Mouse (Mus musculus) neural tube, embryonic 15.5 days (tissue): ENCODE results near the gene Morc3. TPM values are rescaled to one million over a fixed set of nuclear protein-coding genes. Genes with fewer than 3 reads are reported as not detected.

Source experiments
- ATAC-seq: fragments of 200-750 bp; cut with Nextera tagmentation; 2 replicates; pipeline ENCODE4 v1.8.0; 2017; ENCODE audit warnings: mild to moderate bottlenecking, moderate TSS enrichment, moderate library complexity; ENCODE audit not compliant: low FRiP score
- H3K27ac ChIP-seq: fragments of 300-500 bp; sonication (generic); replicated peaks from 2 replicates; pipeline ENCODE4 v1.5.1; 2015; ENCODE audit warnings: mild to moderate bottlenecking, inconsistent platforms
- H3K27me3 ChIP-seq: fragments of 300-500 bp; sonication (generic); replicated peaks from 2 replicates; pipeline ENCODE4 v1.6.1; 2015; ENCODE audit warnings: inconsistent platforms
- H3K36me3 ChIP-seq: fragments of 300-500 bp; sonication (generic); 2 replicates; pipeline ENCODE4 v1.6.1; 2015; ENCODE audit warnings: inconsistent platforms
- H3K4me1 ChIP-seq: fragments of 300-500 bp; sonication (generic); 2 replicates; pipeline ENCODE4 v1.6.1; 2015; ENCODE audit warnings: inconsistent platforms
- H3K4me2 ChIP-seq: fragments of 300-500 bp; sonication (generic); 2 replicates; pipeline ENCODE4 v1.6.1; 2015; ENCODE audit warnings: inconsistent platforms, mild to moderate bottlenecking, moderate library complexity
- H3K4me3 ChIP-seq: fragments of 300-500 bp; sonication (generic); replicated peaks from 2 replicates; pipeline ENCODE4 v1.5.1; 2015; ENCODE audit warnings: mild to moderate bottlenecking, inconsistent platforms
- H3K9ac ChIP-seq: fragments of 300-500 bp; sonication (generic); replicated peaks from 2 replicates; pipeline ENCODE4 v1.6.1; 2015; ENCODE audit warnings: mild to moderate bottlenecking, inconsistent platforms
- H3K9me3 ChIP-seq: fragments of 300-500 bp; sonication (generic); replicated peaks from 2 replicates; pipeline ENCODE4 v1.6.1; 2016; ENCODE audit warnings: inconsistent platforms
- WGBS: fragments of 180-500 bp; shearing (Covaris S2); methylation state at CpG from one replicate; pipeline ENCODE4 v1.1.7; 2015; ENCODE audit warnings: mixed read lengths; 5-methylcytosine and 5-hydroxymethylcytosine counted together
- polyA plus RNA-seq: library from polyadenylated mRNA; unstranded; fragments of >200 nt; fragmentation: Nextera tagmentation; extraction: Ambion mirVana; gene quantifications from 2 replicates; pipeline ENCODE4 v1.2.1, GENCODE M21; 2015

Gene Morc3
- polyA plus RNA-seq, 1 experiment from 2014 or later = 32.1 TPM

GRCm38 (mm10) chr16:93832451-93833276 is 743 bp downstream of the Morc3 start:
- Histone ChIP-seq H3K9me3 (no peaks in the 10 kb centered on the region), H3K27ac (peak overlapping the region; percentile 92), H3K27me3 (no peaks in the 10 kb centered on the region), H3K4me3 (peak overlapping the region; percentile 85), H3K4me1 (peaks cover 25% of the 10 kb centered on the region), H3K36me3 (no peaks in the 10 kb centered on the region), H3K4me2 (peak overlapping the region; percentile 91), H3K9ac (peak overlapping the region; percentile 84)
- ATAC-seq = peak; percentile 71
- 2% methylated on average over 36 of the region's 69 CpGs for WGBS

DNA sequence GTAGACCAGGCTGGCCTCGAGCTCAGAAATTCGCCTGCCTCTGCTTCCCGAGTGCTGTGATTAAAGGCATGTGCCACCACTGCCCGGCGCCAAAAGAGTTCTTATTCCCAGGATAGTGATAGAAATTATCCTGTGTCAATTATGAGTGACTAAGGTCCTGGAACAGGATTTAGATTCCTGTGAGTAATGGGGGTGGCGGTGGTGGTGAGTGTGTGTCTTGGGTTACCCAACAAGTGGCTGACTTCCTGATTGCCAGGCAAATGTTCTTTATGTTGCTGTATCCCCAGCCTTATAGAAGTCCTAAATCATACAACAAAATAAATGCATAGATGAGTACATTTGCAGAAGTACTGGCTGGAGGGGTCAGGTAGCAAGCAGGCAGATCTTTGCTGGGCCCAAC is 1.6 kb downstream of the Morc3 start:
- Histone ChIP-seq H3K36me3 (no peaks in the 10 kb centered on the region), H3K27me3 (no peaks in the 10 kb centered on the region), H3K4me2 (peak overlapping the region; percentile 91), H3K4me3 (peak overlapping the region; percentile 85), H3K27ac (no peak overlapping the region), H3K4me1 (peaks cover 25% of the 10 kb centered on the region), H3K9ac (no peak overlapping the region), H3K9me3 (no peaks in the 10 kb centered on the region)
- no peak for ATAC-seq
- WGBS = 88% methylated on average over 6 of the region's 6 CpGs

- Histone ChIP-seq H3K4me1 (peaks cover 25% of the 10 kb centered on the region), H3K9ac (no peak overlapping the region), H3K36me3 (0 out of 2 replicates have a peak, but pooled peaks cover 3% of the 10 kb centered on the region), H3K27ac (no peak overlapping the region), H3K9me3 (no peaks in the 10 kb centered on the region), H3K27me3 (no peaks in the 10 kb centered on the region), H3K4me2 (no peak overlapping the region; the same call in 1 of the 2 replicates), H3K4me3 (no peak overlapping the region)
- WGBS = 95% methylated on average over 2 of the region's 2 CpGs
- ATAC-seq = no peak
These were observed 2.2 kb downstream of the Morc3 start for GRCm38 (mm10) chr16:93834076-93834475.

DNA sequence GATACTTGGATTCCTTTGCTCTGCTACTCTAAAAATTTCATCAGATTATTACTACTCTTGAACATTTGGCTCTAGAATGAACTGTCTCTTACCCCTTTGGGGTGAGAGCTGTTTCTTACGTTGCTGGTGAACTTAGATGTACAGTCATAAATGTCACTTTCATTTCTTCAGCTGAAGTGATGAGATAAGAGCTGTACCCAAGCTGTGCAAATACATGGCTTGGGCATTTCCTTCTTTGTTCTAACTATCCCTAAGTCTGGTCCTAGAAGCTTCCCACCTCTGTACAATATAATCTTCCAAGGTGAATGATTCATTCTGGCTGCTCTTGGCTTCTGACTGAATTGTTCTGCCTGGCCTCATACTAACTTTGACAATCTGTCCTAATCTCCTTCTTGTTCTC is 7.1 kb downstream of the Morc3 start:
- no peak overlapping the region for H3K9ac ChIP-seq
- no peak for ATAC-seq
- H3K36me3 ChIP-seq = 0 out of 2 replicates have a peak, but pooled peaks cover 3% of the 10 kb centered on the region
- 96% methylated on average over 1 of the region's 1 CpGs for WGBS
- no peak overlapping the region for H3K4me3 ChIP-seq
- no peaks in the 10 kb centered on the region for H3K27me3 ChIP-seq
- no peak overlapping the region for H3K27ac ChIP-seq
- no peak overlapping the region for H3K4me2 ChIP-seq
- peaks cover 7% of the 10 kb centered on the region for H3K4me1 ChIP-seq
- H3K9me3 ChIP-seq = no peaks in the 10 kb centered on the region

- Histone ChIP-seq H3K27ac (no peak overlapping the region), H3K36me3 (peaks cover 84% of the 10 kb centered on the region), H3K9ac (no peak overlapping the region), H3K9me3 (no peaks in the 10 kb centered on the region), H3K27me3 (no peaks in the 10 kb centered on the region), H3K4me1 (no peaks in the 10 kb centered on the region), H3K4me3 (no peak overlapping the region), H3K4me2 (no peak overlapping the region)
- WGBS = 97% methylated on average over 3 of the region's 3 CpGs
- no peak for ATAC-seq
These were observed 18.6 kb downstream of the Morc3 start for GRCm38 (mm10) chr16:93850527-93850926.

GRCm38 (mm10) chr16:93859967-93860366 is 28.0 kb downstream of the Morc3 start:
- no peak overlapping the region for H3K27ac ChIP-seq
- ATAC-seq = no peak
- 93% methylated on average over 4 of the region's 4 CpGs for WGBS
- H3K9me3 ChIP-seq = no peaks in the 10 kb centered on the region
- H3K9ac ChIP-seq = no peak overlapping the region
- H3K4me2 ChIP-seq = no peak overlapping the region
- H3K27me3 ChIP-seq = no peaks in the 10 kb centered on the region
- H3K4me3 ChIP-seq = no peak overlapping the region
- peaks cover 73% of the 10 kb centered on the region for H3K36me3 ChIP-seq
- H3K4me1 ChIP-seq = no peaks in the 10 kb centered on the region

DNA sequence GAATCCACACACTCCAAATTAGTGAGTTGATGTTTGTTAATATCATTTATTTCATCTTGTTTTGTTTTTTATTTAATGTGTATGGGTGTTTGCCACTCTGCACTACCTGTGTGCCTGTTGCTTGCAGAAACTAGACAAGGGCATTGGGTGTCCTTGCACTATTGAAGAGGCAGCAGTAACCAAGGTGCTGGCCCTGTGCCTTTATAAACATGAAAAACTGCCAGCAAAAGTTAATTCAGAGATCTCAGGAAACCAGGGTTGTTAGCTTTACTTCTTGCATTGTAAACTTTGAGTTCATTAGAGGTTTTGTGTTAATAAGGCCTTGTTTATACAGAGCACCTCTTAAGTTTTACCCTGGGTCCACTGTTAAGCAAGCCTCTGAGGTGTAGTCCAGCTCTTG is 28.8 kb downstream of the Morc3 start:
- Histone ChIP-seq H3K4me3 (no peak overlapping the region), H3K27ac (no peak overlapping the region), H3K36me3 (peaks cover 75% of the 10 kb centered on the region), H3K9me3 (no peaks in the 10 kb centered on the region), H3K4me2 (no peak overlapping the region), H3K4me1 (no peaks in the 10 kb centered on the region), H3K9ac (no peak overlapping the region), H3K27me3 (no peaks in the 10 kb centered on the region)
- no peak for ATAC-seq

- Histone ChIP-seq H3K9ac (no peak overlapping the region), H3K36me3 (peaks cover 70% of the 10 kb centered on the region), H3K4me1 (no peaks in the 10 kb centered on the region), H3K4me2 (no peak overlapping the region), H3K27me3 (no peaks in the 10 kb centered on the region), H3K4me3 (no peak overlapping the region), H3K9me3 (no peaks in the 10 kb centered on the region), H3K27ac (no peak overlapping the region)
- 90% methylated on average over 13 of the region's 13 CpGs for WGBS
- ATAC-seq = no peak
These were observed 42.9 kb downstream of the Morc3 start for GRCm38 (mm10) chr16:93874841-93875240.

DNA sequence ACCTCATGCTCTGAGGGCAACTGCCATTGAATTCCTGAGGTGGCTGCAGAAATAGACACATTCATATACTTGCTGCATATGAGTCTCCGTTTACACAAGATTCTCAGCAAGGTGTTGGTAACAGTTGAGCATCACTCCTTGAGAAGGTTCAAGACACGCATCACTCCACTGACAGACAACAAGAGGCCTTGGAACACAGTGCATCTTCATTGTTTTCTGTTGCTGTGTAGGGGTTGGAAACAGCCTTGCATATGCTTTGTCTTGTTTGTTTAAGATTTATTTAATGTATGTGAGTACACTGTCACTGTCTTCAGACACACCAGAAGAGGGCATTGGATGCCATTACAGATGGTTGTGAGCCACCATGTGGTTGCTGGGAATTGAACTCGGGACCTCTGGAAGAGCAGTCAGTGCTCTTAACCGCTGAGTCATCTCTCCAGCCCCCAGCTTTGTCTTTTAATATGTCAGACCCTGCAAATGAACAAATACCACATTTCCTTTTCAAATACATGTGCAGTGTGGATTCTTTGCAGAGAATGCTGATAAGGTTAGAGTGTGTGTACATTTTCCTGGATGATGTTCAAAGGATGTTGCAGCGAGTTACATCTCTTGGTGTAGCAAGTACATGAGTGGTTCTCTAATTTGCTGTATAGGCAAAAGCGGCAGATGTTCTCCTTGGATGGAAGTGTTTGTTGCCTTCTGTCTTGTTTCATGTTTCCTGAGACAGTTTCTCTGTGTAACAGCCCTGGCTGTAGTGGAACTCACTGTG is 45.9 kb downstream of the Morc3 start:
- WGBS = 95% methylated on average over 6 of the region's 6 CpGs
- H3K4me1 ChIP-seq = no peaks in the 10 kb centered on the region
- H3K9ac ChIP-seq = no peak overlapping the region
- H3K27ac ChIP-seq = no peak overlapping the region
- H3K4me3 ChIP-seq = no peak overlapping the region
- no peak overlapping the region for H3K4me2 ChIP-seq
- H3K27me3 ChIP-seq = no peaks in the 10 kb centered on the region
- ATAC-seq = no peak
- H3K9me3 ChIP-seq = no peaks in the 10 kb centered on the region
- H3K36me3 ChIP-seq = peaks cover 44% of the 10 kb centered on the region

- no peaks in the 10 kb centered on the region for H3K9me3 ChIP-seq
These were observed 51.6 kb downstream of the Morc3 start, which contains the start of gene Chaf1b for GRCm38 (mm10) chr16:93883423-93884085. Gene Chaf1b (plus strand): TSS chr16:93883901.

GRCm38 (mm10) chr16:93884086-93884721 is 52.3 kb downstream of the Morc3 start:
- H3K27me3 ChIP-seq = no peaks in the 10 kb centered on the region
- H3K27ac ChIP-seq = no peak overlapping the region
- peak overlapping the region; percentile 41 for H3K9ac ChIP-seq
- H3K9me3 ChIP-seq = no peaks in the 10 kb centered on the region
- WGBS = under 1% methylated on average over 43 of the region's 43 CpGs
- peak overlapping the region; percentile 57 for H3K4me3 ChIP-seq
- ATAC-seq = peak; percentile 58
- peak overlapping the region; percentile 83 for H3K4me2 ChIP-seq
- no peaks in the 10 kb centered on the region; the same call in 1 of the 2 replicates for H3K36me3 ChIP-seq
- H3K4me1 ChIP-seq = peaks cover 10% of the 10 kb centered on the region

More at GRCm38 (mm10) chr16:93883423-93884085, 51.6 kb downstream of the Morc3 start, which contains the start of gene Chaf1b:
- Histone ChIP-seq H3K27ac (peak within 1 kb of the TSS; percentile 54; the same call in 1 of the 2 replicates), H3K4me2 (peak within 1 kb of the TSS; percentile 83), H3K27me3 (no peaks in the 10 kb centered on the region), H3K4me3 (peak within 1 kb of the TSS; percentile 57), H3K4me1 (peaks cover 10% of the 10 kb centered on the region), H3K9ac (peak within 1 kb of the TSS; percentile 46), H3K36me3 (no peaks in the 10 kb centered on the region; the same call in 1 of the 2 replicates)
- ATAC-seq = peak; percentile 96
- WGBS = under 1% methylated on average over 54 of the region's 54 CpGs
